In the genomic region with DNA sequence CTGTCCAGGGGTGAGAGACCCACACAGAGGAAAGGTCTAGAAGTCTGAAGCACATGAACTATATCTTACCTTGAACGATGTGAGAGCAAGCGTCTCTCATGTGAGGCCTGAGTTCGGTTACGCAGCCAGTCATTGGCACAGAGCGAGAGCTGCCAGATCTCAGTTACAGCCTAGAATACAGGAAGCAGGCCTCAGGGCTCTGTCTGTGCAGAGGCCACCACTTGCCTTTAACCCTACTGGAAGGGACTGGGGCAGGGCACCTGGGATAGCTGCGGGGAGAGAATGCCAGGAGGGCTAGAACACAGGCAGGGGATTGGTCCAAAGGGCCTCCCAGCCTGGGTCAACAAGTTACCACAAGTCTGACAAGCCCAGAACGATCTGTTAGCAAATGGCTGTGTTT, we compare ENCODE assay signal across 19 mouse cellular contexts. TPM values are rescaled to one million over a fixed set of nuclear protein-coding genes. Genes with fewer than 3 reads are reported as not detected.
DNase-seq lines count a peak whose midpoint lies in the region; ATAC-seq lines count a peak whose summit lies in the region.
"Had no signal": no experiment of that assay in that cellular context is flagged by ENCODE, and none has a peak within 500 bp of the region (broad histone marks: within the 10 kb centered on the region; RNA-seq: fewer than 3 reads in every experiment).

No protein-coding gene starts in this region.

- H3K27me3 ChIP-seq in heart, embryonic 10.5 days (ENCODE audit: insufficient read depth, poor library complexity, severe bottlenecking), result 0 out of 2 replicates have a peak, but pooled peaks cover 4% of the 10 kb centered on the region
- H3K27me3 ChIP-seq in embryonic facial prominence, embryonic 10.5 days (replicated peaks; ENCODE audit: low read depth, poor library complexity, severe bottlenecking), result no peaks in the 10 kb centered on the region
- H3K27me3 ChIP-seq: heart, embryonic 15.5 days; intestine, embryonic 15.5 days had no signal

- peaks cover 35% of the 10 kb centered on the region for H3K4me1 ChIP-seq in heart, embryonic 10.5 days
- peaks cover 42% of the 10 kb centered on the region for H3K4me1 ChIP-seq in embryonic facial prominence, embryonic 10.5 days

- no peak for DNase-seq in heart, embryonic 10.5 days (ENCODE audit: low spot score)
- no peak for DNase-seq in heart, adult 11 months
- peak; percentile 40 for DNase-seq in thymus, postnatal 14 days
- DNase-seq in thymus, adult 18-20 months, result no peak
- DNase-seq in embryonic facial prominence, embryonic 10.5 days (ENCODE audit: low spot score), result no peak
- peak; percentile 54 for DNase-seq in thymus, postnatal 4 days
- DNase-seq: cerebellum, adult 18-20 months; cerebellum, adult 9-11 months; cerebellum, postnatal 36 days; gastrocnemius, postnatal 36 days; heart, adult 18-20 months; heart, postnatal 14 days had no signal

- no peak for ATAC-seq in activated CD4-positive, CD25-positive, alpha-beta regulatory T cell, adult 4 months
- ATAC-seq: forebrain, embryonic 14.5 days; intestine, embryonic 15.5 days had no signal

- H3K27ac ChIP-seq in heart, embryonic 10.5 days, result peak overlapping the region; percentile 36; the same call in 1 of the 2 replicates
- H3K27ac ChIP-seq in embryonic facial prominence, embryonic 10.5 days (replicated peaks), result peak overlapping the region; percentile 58; the same call in 1 of the 2 replicates
- H3K27ac ChIP-seq: heart, embryonic 15.5 days; hindbrain, embryonic 10.5 days; hindbrain, embryonic 14.5 days; intestine, embryonic 15.5 days had no signal

- no peak overlapping the region for H3K4me3 ChIP-seq in heart, embryonic 10.5 days
- no peak overlapping the region for H3K4me3 ChIP-seq in embryonic facial prominence, embryonic 10.5 days
- H3K4me3 ChIP-seq: heart, embryonic 15.5 days; hindbrain, embryonic 10.5 days; intestine, embryonic 15.5 days had no signal

- WGBS in heart, embryonic 10.5 days, result 86% methylated on average over 7 of the region's 7 CpGs
- 91% methylated on average over 7 of the region's 7 CpGs for WGBS in embryonic facial prominence, embryonic 10.5 days

- H3K9me3 ChIP-seq in heart, embryonic 10.5 days, result no peaks in the 10 kb centered on the region
- H3K9me3 ChIP-seq in embryonic facial prominence, embryonic 10.5 days, result no peaks in the 10 kb centered on the region; the same call in 1 of the 2 replicates
- H3K9me3 ChIP-seq: heart, embryonic 15.5 days; hindbrain, embryonic 10.5 days; intestine, embryonic 15.5 days had no signal

- H3K36me3 ChIP-seq in heart, embryonic 10.5 days, result no peaks in the 10 kb centered on the region
- H3K36me3 ChIP-seq in embryonic facial prominence, embryonic 10.5 days (replicated peaks), result no peaks in the 10 kb centered on the region
- H3K36me3 ChIP-seq: heart, embryonic 15.5 days; hindbrain, embryonic 10.5 days; intestine, embryonic 15.5 days had no signal

RNA-seq across cellular contexts. Expression of a gene that starts 4.9 kb away (rescaled TPM):
- polyA plus RNA-seq in heart, embryonic 10.5 days (2016; fragmentation: Nextera tagmentation; extraction: Ambion mirVana), result 0.57 and 2.6 TPM in 2 replicates
- 0.49 and 4.6 TPM in 2 replicates for polyA plus RNA-seq in embryonic facial prominence, embryonic 10.5 days (2016; fragmentation: Nextera tagmentation; extraction: Ambion mirVana)
- polyA plus RNA-seq in activated CD4-positive, CD25-positive, alpha-beta regulatory T cell, adult 4 months (2017; shearing (Covaris generic)), result not detected
- polyA plus RNA-seq: forebrain, embryonic 14.5 days; heart, embryonic 11.5 days had no signal

Comparison
In these comparisons a context has a peak if more than half of its experiments do, and no peak if none do; other contexts are left out.
1. DNase-seq: peak in thymus, postnatal 14 days (single experiment) and thymus, postnatal 4 days (single experiment); none in heart, embryonic 10.5 days (single experiment), heart, adult 11 months (single experiment), thymus, adult 18-20 months (0 of 2) and embryonic facial prominence, embryonic 10.5 days (single experiment).